Mouse (Mus musculus): ENCODE data around the gene Fyco1.
"Not testable (repeated sequence)": the region's sequence is repeated elsewhere in the genome, so short reads cannot be mapped to it uniquely, and the experiment has no call there.

Gene Fyco1

DNA sequence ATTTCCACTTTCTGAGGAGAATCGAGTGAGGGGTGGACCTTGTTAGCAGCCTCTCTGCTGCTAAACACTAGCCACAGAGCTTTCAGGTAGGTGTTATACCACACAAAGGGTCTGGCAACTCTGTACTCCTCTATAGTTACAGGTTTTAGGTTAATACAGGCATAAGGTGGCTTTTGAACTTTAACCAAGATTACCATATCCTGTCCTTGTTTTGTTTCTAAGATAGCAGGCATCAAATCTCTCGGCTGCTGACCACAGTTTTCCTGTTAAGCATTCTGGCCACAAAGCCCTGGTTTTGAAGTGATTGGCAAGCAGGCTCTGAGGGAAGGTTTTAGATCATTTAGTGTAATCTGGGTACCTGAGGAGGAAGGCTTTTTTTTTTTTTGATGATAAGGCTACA is 37.4 kb downstream of the Fyco1 start:
- no peak for DNase-seq

DNA sequence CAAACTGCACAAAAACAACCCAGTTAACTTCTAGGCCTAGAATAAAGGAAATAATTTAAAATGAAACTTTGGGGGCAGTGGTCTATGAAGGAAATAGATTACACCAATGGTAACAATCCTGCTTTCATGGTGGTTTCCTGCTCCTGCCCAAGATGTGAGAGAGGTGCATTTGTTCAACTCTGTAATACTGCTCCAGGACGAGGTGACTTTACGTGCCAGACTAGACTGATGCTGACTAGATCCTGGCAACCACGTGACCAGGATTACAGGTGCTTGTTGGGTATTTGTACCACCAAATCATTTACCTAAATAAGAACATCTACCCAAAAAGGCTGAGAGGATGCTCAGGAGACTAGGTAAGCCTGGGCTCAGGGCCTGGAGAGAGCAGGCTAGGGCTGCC is 39.9 kb downstream of the Fyco1 start:
- DNase-seq: no peak

DNA sequence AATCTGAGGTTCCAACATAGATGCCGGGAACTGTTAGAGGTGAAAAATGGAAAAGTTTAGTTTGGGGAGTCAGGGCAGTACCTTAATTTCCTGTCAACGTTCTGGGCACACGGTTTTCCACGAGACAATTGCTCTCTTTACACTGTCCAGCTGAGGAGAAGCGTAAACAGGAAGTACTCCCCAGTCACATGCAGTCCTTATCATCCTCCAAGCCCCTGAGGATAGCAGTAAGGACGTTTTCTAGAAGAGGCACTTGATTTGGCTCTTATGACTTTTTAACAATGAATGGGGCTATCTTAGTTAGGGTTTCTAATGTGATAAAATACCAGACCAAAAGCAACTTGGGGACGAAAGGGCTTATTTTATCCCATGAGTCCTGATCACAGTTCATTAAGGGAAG is 43.1 kb downstream of the Fyco1 start:
- no peak for DNase-seq

DNA sequence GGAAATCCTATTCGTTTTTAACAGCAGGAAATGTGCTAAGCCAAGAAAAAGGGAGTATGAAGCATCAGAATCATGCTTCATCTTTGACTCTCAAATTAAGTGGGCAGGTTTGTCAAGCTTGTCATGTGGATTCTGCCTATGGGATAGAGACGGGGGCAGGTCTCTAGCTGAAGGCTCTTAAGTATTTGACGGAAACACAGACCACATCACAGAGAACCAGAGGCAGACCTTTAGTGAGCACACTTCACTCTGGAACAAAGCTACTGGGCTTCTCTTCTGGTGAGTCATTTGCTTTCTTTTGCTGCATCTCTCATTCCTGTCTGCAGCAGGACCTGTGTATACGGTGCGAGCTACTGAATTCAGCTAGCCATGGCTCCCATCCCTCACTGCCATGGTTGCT is 45.4 kb downstream of the Fyco1 start, which contains the start of gene Cxcr6:
TSS of gene Cxcr6 (plus strand) at position 209 of the 400 bp plus-strand sequence.
- DNase-seq: no peak

DNA sequence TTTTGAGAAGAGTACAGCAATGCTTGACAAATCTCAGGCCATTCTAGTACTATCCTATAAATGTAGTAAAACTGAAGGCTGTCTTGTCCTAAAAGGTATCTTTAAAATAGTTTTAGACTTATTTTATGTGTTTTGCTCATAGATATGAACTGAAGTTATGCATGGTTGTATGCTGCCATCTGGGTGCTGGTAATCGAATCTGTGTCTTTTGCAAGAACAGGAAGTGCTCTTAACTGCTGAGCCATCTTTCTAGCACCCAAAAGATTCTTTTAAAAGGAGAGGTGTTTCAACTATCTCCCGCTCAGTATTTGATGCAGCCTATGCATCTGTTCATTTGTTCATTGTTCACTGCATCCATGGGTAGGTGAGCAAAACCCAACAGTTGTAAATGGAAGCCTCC is 46.5 kb downstream of the Fyco1 start:
- no peak for DNase-seq

DNA sequence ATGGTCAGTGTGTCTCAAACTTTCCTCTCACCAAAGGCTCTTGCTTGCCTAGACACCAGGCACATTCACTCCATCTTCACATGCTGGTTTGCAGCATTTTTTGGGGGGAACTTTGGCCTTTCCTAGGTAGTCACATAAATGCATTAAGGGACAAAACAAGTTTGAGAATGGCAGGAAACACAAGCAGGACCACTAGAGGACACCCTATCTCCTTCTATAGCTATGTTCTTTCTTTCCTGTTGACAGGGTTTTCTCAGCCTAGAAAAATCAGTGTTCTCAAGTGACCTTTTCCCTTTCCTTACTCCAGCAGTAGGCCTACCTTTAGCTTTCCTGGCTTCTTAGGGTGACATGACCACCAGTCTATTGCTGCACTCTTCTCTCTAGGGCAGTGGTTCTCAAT is 48.8 kb downstream of the Fyco1 start:
- DNase-seq: no peak

DNA sequence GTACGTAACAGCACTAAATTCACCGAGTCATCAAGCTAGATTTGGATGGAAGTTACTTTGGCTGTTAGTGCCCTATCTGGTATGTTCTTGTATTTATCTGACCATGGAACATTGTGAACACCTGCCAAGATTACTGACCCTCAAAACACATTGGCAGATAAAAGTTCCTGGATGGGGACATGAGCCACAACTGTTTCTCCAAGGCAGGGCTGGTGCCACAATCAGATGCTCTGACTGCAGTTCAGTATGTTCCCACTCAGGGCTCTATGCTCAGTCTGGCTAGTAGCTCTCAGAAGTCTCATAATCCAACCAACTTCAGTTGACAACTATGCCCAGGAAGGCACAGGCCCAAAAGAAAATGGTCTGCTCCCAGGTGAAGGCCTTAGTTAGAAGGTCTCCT is 49.3 kb downstream of the Fyco1 start:
- no peak for DNase-seq

DNA sequence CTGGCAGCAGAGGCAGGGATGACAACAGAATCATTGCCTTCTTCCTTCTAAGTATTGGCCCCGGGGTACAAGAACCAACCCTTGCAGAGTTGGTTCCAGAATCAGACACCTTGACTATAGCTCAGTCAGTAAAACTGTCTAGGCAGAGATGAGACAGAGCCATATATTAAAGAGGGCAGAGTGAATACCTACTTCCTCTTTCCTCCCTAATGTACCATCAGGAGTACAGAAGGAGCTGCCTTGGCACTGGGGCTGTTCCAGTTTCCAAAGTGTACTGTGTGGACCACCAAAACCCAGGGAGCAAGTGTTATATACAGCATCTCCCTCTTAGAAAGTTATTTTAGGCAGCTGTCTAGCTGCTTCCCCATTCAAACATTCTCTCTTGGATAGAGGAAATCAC is 50.2 kb downstream of the Fyco1 start:
- DNase-seq: no peak

DNA sequence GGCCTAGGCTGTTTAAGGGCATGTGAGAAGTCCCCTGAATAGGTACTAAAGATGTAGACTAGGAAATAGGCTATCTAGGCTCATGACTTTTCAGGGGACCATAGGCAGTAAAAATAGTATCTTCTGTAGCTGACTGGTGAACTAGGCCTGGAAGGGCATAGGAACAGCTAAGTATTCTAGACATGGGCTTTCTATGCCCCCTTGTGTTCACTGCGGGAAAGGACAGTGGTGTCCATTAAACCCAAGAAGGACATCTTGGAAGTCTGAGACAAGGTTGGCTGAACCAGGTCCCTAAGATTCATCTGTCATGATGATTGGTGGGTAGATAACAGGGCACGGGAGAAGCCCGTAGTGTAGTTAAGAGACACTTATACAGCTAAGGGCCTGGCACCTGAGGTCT is 55.5 kb downstream of the Fyco1 start:
- DNase-seq: peak in 1 of 2 experiments; percentile 58

DNA sequence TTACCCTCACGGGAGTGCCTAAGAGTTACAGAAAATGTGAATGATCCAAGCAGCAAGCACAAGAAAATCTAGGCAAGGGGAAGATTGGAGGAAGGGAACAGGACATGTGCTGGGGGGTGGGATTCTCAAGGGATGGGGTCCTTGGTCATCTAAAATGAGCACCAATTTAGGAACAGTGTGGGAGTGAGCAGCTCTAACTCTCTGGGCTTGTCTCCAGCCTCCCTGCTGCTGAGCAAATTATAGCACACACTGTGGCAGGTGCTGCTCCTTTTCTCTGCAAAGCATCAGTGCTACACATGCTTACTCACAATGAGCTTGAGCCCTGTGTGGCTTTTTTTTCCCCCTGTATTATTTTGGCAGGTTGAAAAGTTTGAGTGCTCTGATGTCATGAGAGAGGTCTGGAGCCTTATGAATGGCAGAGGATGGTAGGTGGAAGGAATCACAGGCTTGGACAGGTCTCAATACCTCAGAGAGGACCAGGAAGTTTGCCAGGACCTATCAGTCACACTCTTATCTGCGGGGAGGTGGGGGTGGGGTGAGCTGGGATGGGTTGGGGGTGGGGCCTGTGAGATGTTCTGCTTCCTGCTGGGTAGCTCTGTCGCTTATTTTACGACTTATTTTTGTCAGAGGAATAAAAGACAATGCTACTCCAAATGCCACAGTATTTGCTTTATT is 62.7 kb downstream of the Fyco1 start:
- DNase-seq: no peak

DNA sequence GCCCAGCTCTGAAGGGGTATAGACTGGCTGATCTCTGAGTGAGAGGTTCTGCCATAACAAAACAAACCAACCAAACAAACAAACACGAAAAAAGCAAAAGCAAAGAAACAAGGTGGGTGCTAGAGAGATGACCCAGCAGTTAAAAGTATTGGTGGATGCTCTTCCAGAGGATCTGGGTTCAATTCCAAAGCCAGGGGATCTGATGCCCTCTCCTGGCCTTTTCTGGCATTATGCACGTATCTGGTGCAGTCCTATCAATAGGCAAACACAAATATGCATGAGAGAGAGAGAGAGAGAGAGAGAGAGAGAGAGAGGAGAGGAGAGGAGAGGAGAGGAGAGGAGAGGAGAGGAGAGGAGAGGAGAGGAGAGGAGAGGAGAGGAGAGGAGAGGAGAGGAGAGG is 78.4 kb downstream of the Fyco1 start:
- DNase-seq: peak in 1 of 2 experiments; percentile 27

DNA sequence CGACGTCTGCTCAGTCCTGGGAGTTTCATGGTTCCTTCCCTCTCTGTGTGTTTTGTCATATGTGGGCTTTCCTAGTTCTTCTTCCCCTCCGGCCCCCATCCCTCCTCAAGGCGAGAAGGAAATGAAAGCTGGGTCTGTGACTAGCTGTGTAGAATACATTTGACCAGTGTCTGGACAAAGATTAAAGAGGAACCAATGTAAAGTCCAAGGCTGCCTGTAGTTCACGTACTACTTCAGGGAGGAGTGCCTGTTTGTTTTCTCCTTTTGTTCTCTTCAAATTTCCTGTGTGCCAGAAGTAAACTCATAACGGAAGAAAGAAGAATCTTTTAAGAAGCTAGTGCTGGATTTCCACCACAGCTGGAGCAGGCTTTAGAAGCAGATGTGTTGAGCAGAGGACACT is 82.2 kb downstream of the Fyco1 start:
- DNase-seq: peak in 1 of 2 experiments; percentile 23

DNA sequence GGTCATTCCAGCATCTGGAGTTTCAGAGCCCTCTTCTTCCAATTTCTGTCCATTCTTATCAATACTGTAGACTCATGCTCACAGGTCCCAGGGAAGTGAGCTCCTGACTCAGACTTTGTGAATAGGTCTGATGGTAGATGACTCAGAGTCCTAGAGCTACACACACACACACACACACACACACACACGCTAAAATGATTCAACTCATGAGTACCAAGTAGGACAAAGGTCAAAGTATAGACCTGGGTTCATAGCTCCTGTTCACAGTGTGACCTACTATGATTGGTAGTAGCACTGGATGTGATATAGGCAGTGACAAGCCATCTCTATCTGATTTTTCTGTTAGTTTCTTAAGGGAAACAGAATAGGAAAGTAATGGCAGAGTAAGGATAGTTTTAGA is 83.3 kb downstream of the Fyco1 start:
- no peak for DNase-seq

DNA sequence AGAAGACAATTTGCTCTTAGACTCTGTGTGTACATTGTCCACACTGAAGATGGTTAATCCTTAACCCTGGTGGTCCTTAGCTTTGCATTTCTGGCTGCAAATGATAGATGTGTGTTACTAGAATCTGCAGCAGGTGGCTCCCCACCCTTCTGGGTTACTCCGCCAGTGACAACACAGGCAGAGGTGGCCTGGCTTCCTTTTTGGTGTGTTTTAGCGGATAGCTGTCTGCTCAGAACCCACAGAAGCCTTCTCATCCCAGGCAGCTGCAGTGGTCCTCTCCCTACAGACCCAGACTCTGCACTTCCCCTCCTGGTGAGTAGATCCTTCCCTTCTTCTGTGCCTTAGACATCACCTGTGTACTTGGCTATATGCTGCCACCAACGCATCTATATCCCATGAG is 84.7 kb downstream of the Fyco1 start:
- DNase-seq: no peak

DNA sequence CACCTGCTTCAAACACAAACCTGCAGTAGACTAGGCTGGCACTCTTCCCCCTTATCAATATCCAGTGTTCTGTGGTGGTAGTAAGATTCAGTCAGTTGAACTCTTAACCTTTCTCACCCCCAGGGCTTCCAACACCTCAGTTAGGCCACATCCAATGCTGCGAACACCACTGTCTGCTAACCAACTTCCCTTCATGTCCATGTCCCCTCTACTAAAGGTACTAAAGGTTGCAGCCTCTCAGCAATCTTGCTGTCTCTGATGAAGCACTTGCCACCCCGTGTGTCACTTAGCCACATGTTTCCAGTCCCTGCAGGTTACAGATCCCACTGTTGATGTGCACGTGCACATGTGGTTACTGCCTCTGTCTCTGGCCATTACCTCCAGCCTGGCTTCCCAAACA is 87.9 kb downstream of the Fyco1 start:
- DNase-seq: no peak

DNA sequence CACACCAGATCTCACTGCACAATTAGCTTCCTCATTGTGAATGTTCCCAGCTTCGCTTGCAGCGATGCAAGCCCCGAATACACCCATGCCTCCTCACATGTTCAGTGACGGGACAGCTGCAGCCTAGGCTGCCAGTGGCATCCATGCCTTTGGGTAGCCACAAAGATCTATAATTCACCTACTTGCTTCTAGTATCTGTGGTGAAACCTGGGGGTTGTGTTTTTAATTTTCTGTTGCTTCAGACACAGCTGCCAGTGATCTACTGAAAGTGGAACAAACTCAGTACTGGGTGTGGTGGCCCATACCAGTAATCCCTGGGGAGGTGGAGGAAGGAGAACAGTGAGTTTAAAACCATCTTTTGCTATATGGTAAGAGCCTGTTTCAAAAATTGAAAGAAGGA is 88.8 kb downstream of the Fyco1 start:
- DNase-seq: no peak

DNA sequence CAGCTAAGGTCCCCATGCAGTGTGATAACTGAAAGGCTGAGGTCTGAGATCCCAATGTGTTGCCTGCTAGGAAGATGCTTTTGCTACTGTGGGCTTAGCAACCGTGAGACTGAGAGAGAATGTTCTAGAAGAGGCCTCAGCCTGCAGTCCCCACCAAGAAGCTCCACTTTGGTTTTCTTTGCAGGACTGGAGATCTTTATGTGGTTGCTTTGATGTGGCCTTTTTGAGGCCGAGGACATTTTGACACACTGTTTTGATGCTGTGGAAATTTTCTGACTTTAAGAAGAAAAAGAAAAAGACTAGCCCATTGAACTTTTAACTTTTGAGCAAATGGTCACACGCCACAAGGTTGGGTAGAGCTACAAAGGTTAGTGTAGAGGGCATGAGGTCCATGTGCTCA is 90.9 kb downstream of the Fyco1 start:
- no peak for DNase-seq

DNA sequence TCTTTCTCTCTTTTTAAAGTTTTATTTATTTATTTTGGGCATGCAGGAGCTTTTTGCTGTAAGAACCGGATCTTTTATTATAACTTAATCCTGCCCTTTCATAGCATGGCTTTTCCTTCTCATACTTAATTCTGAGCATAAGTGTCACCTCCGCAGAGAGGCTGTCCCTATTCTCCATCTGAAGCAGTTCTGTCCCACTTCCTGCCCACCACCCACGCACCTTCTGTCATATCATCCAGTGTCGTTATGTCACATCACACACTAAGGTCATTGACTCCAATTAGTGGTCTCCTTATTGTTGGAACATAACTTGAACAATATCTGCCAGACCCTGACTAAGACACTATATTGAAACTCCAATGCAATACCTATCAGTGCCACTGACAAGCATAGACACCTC is 93.1 kb downstream of the Fyco1 start:
- no peak for DNase-seq

DNA sequence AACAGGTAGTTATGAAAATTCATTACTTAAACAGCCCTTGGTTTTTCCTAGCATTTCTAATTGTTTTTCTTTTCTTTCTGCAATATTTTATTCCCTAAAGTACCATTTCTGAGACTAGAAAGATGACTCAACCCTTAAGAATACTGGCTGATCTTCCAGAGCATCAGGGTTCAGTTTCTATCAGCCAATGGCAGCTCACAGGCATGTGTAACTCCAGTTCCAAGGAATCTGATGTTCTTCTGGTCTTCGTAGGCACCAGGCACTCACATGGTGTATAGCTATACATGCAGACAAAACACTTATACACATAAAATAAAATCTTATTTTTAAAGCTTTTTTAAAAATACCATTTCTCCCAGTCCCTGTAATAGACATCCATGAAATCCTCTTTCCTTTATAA is 93.5 kb downstream of the Fyco1 start:
- DNase-seq: no peak

DNA sequence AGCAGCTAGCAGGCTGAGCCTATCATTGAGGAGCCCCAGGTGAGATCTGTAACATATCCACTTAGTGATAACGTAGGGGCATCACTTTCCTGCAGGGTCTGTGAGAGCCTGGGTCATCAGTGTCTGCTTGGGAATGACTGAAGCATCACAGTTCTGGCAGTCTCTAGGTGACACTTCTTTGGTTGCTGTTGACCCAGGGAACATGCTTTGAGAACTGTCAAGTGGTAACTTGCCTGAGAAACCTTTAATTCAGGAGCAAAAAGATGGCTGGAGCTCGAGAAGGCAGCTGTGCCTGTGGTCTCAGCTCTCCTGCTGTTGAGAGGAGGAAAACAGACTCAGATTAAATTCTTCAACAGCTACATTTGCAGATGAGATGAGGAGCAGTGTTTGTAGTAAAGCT is 94.4 kb downstream of the Fyco1 start:
- DNase-seq: no peak

DNA sequence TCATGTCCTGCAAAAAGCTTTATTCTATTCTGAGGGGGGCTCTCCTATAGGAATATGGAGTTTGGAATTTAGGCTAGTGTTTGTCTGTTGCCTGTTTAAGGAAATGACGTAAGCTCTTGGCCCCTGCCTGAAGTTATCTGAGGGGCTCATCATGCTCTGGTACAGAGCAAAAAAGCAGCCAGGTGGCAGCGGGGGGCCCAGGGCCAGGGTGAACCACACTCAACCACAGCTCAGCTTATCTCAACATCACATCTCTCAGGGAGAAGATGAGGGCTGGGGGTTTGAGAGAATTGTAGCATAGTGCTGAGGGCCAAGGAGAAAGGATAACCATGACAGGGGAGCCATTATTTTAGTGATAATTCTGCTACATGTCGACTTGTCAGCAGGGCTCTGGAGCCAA is 94.9 kb downstream of the Fyco1 start:
- peak in 1 of 2 experiments; percentile 24 for DNase-seq

DNA sequence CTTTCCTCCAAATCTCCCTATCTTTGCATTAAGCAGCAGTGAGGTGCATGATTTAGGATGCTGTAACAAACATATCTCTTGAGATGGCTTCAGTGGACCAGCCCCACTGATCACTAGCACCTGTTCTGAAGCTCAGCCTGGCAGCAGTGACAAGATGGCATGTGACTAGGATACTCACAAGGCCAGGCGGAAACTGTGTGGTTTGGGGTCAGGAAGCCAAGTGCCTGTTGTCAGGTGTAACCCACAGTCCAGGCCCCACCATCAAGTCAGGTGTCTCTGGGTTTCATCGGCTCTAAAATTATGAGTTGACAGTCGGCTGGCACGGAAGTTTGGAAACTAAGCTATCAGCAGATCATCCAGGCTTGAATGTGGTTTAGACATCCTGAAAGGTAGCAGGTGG is 97.4 kb downstream of the Fyco1 start:
- peak; percentile 27 to 36 for DNase-seq

DNA sequence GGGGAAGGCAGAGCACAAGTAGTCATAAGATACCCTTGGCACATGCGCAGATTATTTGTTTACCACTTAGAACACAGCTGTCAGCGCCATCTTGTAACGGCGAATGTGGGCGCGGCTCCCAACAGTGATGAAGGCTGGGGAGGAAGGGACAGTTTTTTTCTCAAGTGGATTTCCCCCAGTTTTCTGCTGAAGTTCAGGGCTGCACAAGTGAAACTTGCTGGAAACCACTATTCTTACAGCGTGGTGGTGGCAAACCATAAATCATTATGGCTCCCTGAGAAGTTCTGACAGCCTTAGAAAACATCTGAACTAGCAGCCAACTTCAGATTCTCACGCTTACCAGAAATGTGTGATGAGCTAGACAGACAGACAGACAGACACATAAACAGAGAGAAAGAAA is 102.0 kb downstream of the Fyco1 start:
- not testable (repeated sequence) for DNase-seq

DNA sequence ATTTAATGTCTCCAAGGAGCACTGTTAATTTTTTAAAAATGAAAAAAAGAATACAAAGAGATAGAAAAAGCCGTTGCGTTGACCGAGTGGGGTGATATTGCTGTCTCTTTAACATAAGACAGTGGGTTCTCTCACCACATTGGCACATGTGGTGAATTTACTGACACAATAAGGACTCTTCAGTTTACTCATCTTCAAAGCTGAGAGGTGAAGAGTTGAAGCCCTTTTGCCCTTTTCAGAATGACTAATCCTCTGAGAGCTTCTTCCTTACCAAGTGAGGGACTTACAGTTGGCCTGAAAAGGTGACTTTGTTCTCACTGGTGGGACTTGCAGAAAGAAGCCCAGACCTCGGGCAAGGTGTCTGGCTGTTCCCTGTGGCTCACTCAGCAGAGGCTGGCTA is 110.9 kb downstream of the Fyco1 start:
- DNase-seq: no peak
